In the genomic region with DNA sequence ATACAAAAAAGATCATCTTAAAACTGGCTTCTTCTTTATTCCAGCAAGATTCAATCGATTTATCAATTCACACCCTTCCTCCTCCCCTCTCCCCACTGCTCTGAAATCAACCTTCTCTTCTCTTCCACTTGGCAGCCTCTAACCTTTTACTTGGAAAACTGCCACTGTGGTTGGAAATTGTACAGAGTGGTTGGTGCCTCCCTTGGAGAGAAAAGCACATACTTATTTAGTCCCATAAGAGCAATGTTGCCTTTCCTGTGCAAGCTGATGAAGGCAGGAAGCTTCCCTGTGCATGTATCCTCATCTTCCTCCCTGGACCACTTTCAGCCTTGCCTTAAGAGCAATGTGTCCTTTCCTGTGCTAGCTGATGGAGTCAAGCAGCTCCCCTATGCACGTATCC, we compare ENCODE assay signal across 10 mouse cellular contexts. TPM values are rescaled to one million over a fixed set of nuclear protein-coding genes. Genes with fewer than 3 reads are reported as not detected.
DNase-seq lines count a peak whose midpoint lies in the region; ATAC-seq and TF ChIP-seq lines count a peak whose summit lies in the region.
"Had no signal": no experiment of that assay in that cellular context is flagged by ENCODE, and none has a peak within 500 bp of the region (broad histone marks: within the 10 kb centered on the region; RNA-seq: fewer than 3 reads in every experiment).

No protein-coding gene starts in this region.

- H3K4me2 ChIP-seq in forebrain, embryonic 15.5 days (replicated peaks) = no peak overlapping the region
- H3K4me2 ChIP-seq in forebrain, embryonic 11.5 days (ENCODE audit: low read depth, low read length, severe bottlenecking) = no peak overlapping the region
- H3K4me2 ChIP-seq in lung, embryonic 15.5 days = no peak overlapping the region
- H3K4me2 ChIP-seq: embryonic facial prominence, embryonic 12.5 days; liver, embryonic 13.5 days had no signal

- no peaks in the 10 kb centered on the region for H3K36me3 ChIP-seq in forebrain, embryonic 15.5 days
- H3K36me3 ChIP-seq in forebrain, embryonic 11.5 days (ENCODE audit: control insufficient read depth, insufficient read depth, low read length) = no peaks in the 10 kb centered on the region
- no peaks in the 10 kb centered on the region for H3K36me3 ChIP-seq in lung, embryonic 15.5 days
- H3K36me3 ChIP-seq: embryonic facial prominence, embryonic 12.5 days; liver, embryonic 13.5 days had no signal

- H3K4me3 ChIP-seq in forebrain, embryonic 15.5 days = no peak overlapping the region
- no peak overlapping the region for H3K4me3 ChIP-seq in forebrain, embryonic 11.5 days (ENCODE audit: low read depth, low read length)
- no peak overlapping the region for H3K4me3 ChIP-seq in lung, adult 2 months (replicated peaks; ENCODE audit: extremely low read depth, low read depth, low read length)
- H3K4me3 ChIP-seq in lung, embryonic 15.5 days = no peak overlapping the region
- H3K4me3 ChIP-seq: embryonic facial prominence, embryonic 12.5 days; liver, embryonic 13.5 days had no signal

- no peaks in the 10 kb centered on the region for H3K27me3 ChIP-seq in forebrain, embryonic 15.5 days
- no peaks in the 10 kb centered on the region for H3K27me3 ChIP-seq in forebrain, embryonic 11.5 days (ENCODE audit: control insufficient read depth, insufficient read depth, low read length)
- H3K27me3 ChIP-seq in lung, embryonic 15.5 days = no peaks in the 10 kb centered on the region
- H3K27me3 ChIP-seq: embryonic facial prominence, embryonic 12.5 days; liver, embryonic 13.5 days had no signal

- no peak for TF ChIP-seq POLR2A in lung, adult 2 months (IDR thresholded peaks at IDR 0.05; ENCODE audit: borderline replicate concordance, extremely low read depth, low read depth, low read length)

- H3K27ac ChIP-seq in forebrain, embryonic 15.5 days (replicated peaks) = no peak overlapping the region
- H3K27ac ChIP-seq in forebrain, embryonic 11.5 days (ENCODE audit: low read depth, low read length) = no peak overlapping the region
- no peak overlapping the region for H3K27ac ChIP-seq in lung, embryonic 15.5 days
- H3K27ac ChIP-seq: embryonic facial prominence, embryonic 12.5 days; liver, embryonic 13.5 days had no signal

- no peak overlapping the region for H3K9ac ChIP-seq in forebrain, embryonic 15.5 days (replicated peaks)
- no peak overlapping the region for H3K9ac ChIP-seq in forebrain, embryonic 11.5 days (ENCODE audit: low read length)
- H3K9ac ChIP-seq in lung, embryonic 15.5 days = no peak overlapping the region
- H3K9ac ChIP-seq: embryonic facial prominence, embryonic 12.5 days; liver, embryonic 13.5 days had no signal

- peak; percentile 72; the same call in 1 of the 2 replicates for ATAC-seq in forebrain, embryonic 15.5 days (replicated peaks)
- no peak for ATAC-seq in forebrain, embryonic 11.5 days (replicated peaks; ENCODE audit: low FRiP score)
- ATAC-seq in lung, embryonic 15.5 days (ENCODE audit: borderline replicate concordance, extremely low read depth, low FRiP score, low TSS enrichment) = peak; percentile 48; the same call in 1 of the 2 replicates
- ATAC-seq in megakaryocyte progenitor cell, adult 5-6 weeks (replicated peaks; ENCODE audit: poor library complexity) = no peak

- no peak for DNase-seq in forebrain, embryonic 11.5 days (ENCODE audit: low spot score)
- peak; percentile 63 to 75 for DNase-seq in lung, adult 18-20 months
- DNase-seq in lung, adult 2 months = no peak
- peak; percentile 13 to 27 for DNase-seq in frontal cortex, postnatal 10 days (ENCODE audit: low spot score in 2 of 2)
- DNase-seq in spleen, adult 18-20 months = no peak
- DNase-seq: liver, embryonic 13.5 days had no signal

- TF ChIP-seq CTCF in lung, adult 2 months (IDR thresholded peaks at IDR 0.05; ENCODE audit: insufficient read depth, low read length) = no peak

- 67% methylated on average over 2 of the region's 2 CpGs for WGBS in forebrain, embryonic 15.5 days
- WGBS in forebrain, embryonic 11.5 days = 87% methylated on average over 2 of the region's 2 CpGs
- WGBS in lung, adult 2 months = 51% methylated on average over 2 of the region's 2 CpGs
- 63% methylated on average over 2 of the region's 2 CpGs for WGBS in lung, embryonic 15.5 days

- H3K4me1 ChIP-seq in forebrain, embryonic 15.5 days = 0 out of 2 replicates have a peak, but pooled peaks cover 3% of the 10 kb centered on the region
- no peaks in the 10 kb centered on the region for H3K4me1 ChIP-seq in forebrain, embryonic 11.5 days (replicated peaks; ENCODE audit: control insufficient read depth, insufficient read depth, low read length)
- peaks cover 9% of the 10 kb centered on the region for H3K4me1 ChIP-seq in lung, adult 2 months (ENCODE audit: control insufficient read depth, insufficient read depth, low read length)
- H3K4me1 ChIP-seq in lung, embryonic 15.5 days = peaks cover 10% of the 10 kb centered on the region
- H3K4me1 ChIP-seq: embryonic facial prominence, embryonic 12.5 days; liver, embryonic 13.5 days had no signal

- no peaks in the 10 kb centered on the region for H3K9me3 ChIP-seq in forebrain, embryonic 15.5 days
- H3K9me3 ChIP-seq in forebrain, embryonic 11.5 days (ENCODE audit: control insufficient read depth, low read length) = no peaks in the 10 kb centered on the region
- no peaks in the 10 kb centered on the region for H3K9me3 ChIP-seq in lung, embryonic 15.5 days
- H3K9me3 ChIP-seq: embryonic facial prominence, embryonic 12.5 days; liver, embryonic 13.5 days had no signal

RNA-seq across cellular contexts. Expression of a gene that starts 3.4 kb away (rescaled TPM):
- polyA plus RNA-seq in forebrain, embryonic 15.5 days (2015; fragmentation: Nextera tagmentation; extraction: Ambion mirVana) = 0.39 and 0.41 TPM in 2 replicates
- polyA plus RNA-seq in forebrain, embryonic 11.5 days (2014; fragmentation: Nextera tagmentation; extraction: Ambion mirVana) = 0.08 TPM in 1 of 2 replicates, not detected in the other
- polyA plus RNA-seq in lung, adult 2 months (2012; rRNA removed) = 0.78 and 1.1 TPM in 2 replicates
- 0.54 and 0.63 TPM in 2 replicates for polyA plus RNA-seq in lung, embryonic 15.5 days (2015; fragmentation: Nextera tagmentation; extraction: Ambion mirVana)
- total RNA-seq in megakaryocyte progenitor cell, adult 5-6 weeks (2015) = 0.12 and 0.17 TPM in 2 replicates
- total RNA-seq in megakaryocyte progenitor cell, adult 5-6 weeks (2017) = 0.25 and 0.30 TPM in 2 replicates

RNA-seq across cellular contexts. Expression of a gene that starts 9.4 kb away (rescaled TPM):
- 0.13 and 0.20 TPM in 2 replicates for polyA plus RNA-seq in forebrain, embryonic 15.5 days (2015; fragmentation: Nextera tagmentation; extraction: Ambion mirVana)
- polyA plus RNA-seq in forebrain, embryonic 11.5 days (2014; fragmentation: Nextera tagmentation; extraction: Ambion mirVana) = 0.21 TPM in 1 of 2 replicates, not detected in the other
- 2.1 and 4.5 TPM in 2 replicates for polyA plus RNA-seq in lung, adult 2 months (2012; rRNA removed)
- 0.18 and 0.32 TPM in 2 replicates for polyA plus RNA-seq in lung, embryonic 15.5 days (2015; fragmentation: Nextera tagmentation; extraction: Ambion mirVana)
- total RNA-seq in megakaryocyte progenitor cell, adult 5-6 weeks (2015) = not detected in 2 replicates
- total RNA-seq in megakaryocyte progenitor cell, adult 5-6 weeks (2017) = 0.27 TPM in 1 of 2 replicates, not detected in the other

RNA-seq across cellular contexts. Expression of a gene that starts 15.0 kb away (rescaled TPM):
- 1.1 and 1.3 TPM in 2 replicates for polyA plus RNA-seq in forebrain, embryonic 15.5 days (2015; fragmentation: Nextera tagmentation; extraction: Ambion mirVana)
- polyA plus RNA-seq in forebrain, embryonic 11.5 days (2014; fragmentation: Nextera tagmentation; extraction: Ambion mirVana) = 0.25 and 0.52 TPM in 2 replicates
- polyA plus RNA-seq in lung, adult 2 months (2012; rRNA removed) = 7.2 and 14.0 TPM in 2 replicates
- polyA plus RNA-seq in lung, embryonic 15.5 days (2015; fragmentation: Nextera tagmentation; extraction: Ambion mirVana) = 0.62 and 0.92 TPM in 2 replicates
- 0.88 and 1.1 TPM in 2 replicates for total RNA-seq in megakaryocyte progenitor cell, adult 5-6 weeks (2015)
- 1.2 and 1.8 TPM in 2 replicates for total RNA-seq in megakaryocyte progenitor cell, adult 5-6 weeks (2017)

RNA-seq across cellular contexts. Expression of a gene that starts 42.2 kb away (rescaled TPM):
- polyA plus RNA-seq in forebrain, embryonic 15.5 days (2015; fragmentation: Nextera tagmentation; extraction: Ambion mirVana) = 0.11 and 0.20 TPM in 2 replicates
- 0.09 TPM in 1 of 2 replicates, not detected in the other for polyA plus RNA-seq in forebrain, embryonic 11.5 days (2014; fragmentation: Nextera tagmentation; extraction: Ambion mirVana)
- 0.25 and 0.30 TPM in 2 replicates for polyA plus RNA-seq in lung, adult 2 months (2012; rRNA removed)
- 0.07 and 0.08 TPM in 2 replicates for polyA plus RNA-seq in lung, embryonic 15.5 days (2015; fragmentation: Nextera tagmentation; extraction: Ambion mirVana)
- total RNA-seq in megakaryocyte progenitor cell, adult 5-6 weeks (2015) = not detected in 2 replicates
- total RNA-seq in megakaryocyte progenitor cell, adult 5-6 weeks (2017) = 0.27 and 0.83 TPM in 2 replicates

RNA-seq across cellular contexts. Expression of a gene that starts 42.3 kb away (rescaled TPM):
- polyA plus RNA-seq in forebrain, embryonic 15.5 days (2015; fragmentation: Nextera tagmentation; extraction: Ambion mirVana) = 0.13 and 0.18 TPM in 2 replicates
- polyA plus RNA-seq in forebrain, embryonic 11.5 days (2014; fragmentation: Nextera tagmentation; extraction: Ambion mirVana) = 0.20 TPM in 1 of 2 replicates, not detected in the other
- 3.5 and 5.0 TPM in 2 replicates for polyA plus RNA-seq in lung, adult 2 months (2012; rRNA removed)
- polyA plus RNA-seq in lung, embryonic 15.5 days (2015; fragmentation: Nextera tagmentation; extraction: Ambion mirVana) = 0.29 and 0.62 TPM in 2 replicates
- total RNA-seq in megakaryocyte progenitor cell, adult 5-6 weeks (2015) = 1.5 and 2.1 TPM in 2 replicates
- total RNA-seq in megakaryocyte progenitor cell, adult 5-6 weeks (2017) = 1.0 and 1.1 TPM in 2 replicates

Comparison
In these comparisons a context has a peak if more than half of its experiments do, and no peak if none do; other contexts are left out.
1. ATAC-seq: peak in forebrain, embryonic 15.5 days (single experiment) and lung, embryonic 15.5 days (single experiment); none in forebrain, embryonic 11.5 days (single experiment) and megakaryocyte progenitor cell, adult 5-6 weeks (single experiment).
2. DNase-seq: peak in lung, adult 18-20 months (2 of 2) and frontal cortex, postnatal 10 days (2 of 2); none in forebrain, embryonic 11.5 days (single experiment), lung, adult 2 months (single experiment) and spleen, adult 18-20 months (0 of 2).